Mouse (Mus musculus): ENCODE measurements around the gene Jph3. TPM values are rescaled to one million over a fixed set of nuclear protein-coding genes. Genes with fewer than 3 reads are reported as not detected.

Gene Jph3
- total and polyA plus RNA-seq, 3 experiments, result 0.10 to 0.11 TPM; not detected in 1

- intact Hi-C loops (cut with DNase I), result no loop called here
- no peaks in the 10 kb centered on the region for H3K27me3 ChIP-seq (ENCODE audit: control insufficient read depth, insufficient read depth, low read length)
- H3K4me3 ChIP-seq, result no peak overlapping the region
- H3K4me1 ChIP-seq (ENCODE audit: control insufficient read depth, insufficient read depth, low read length), result no peaks in the 10 kb centered on the region
- 89% methylated on average over 8 of the region's 8 CpGs for WGBS
- TF ChIP-seq POLR2A (IDR thresholded peaks at IDR 0.05; ENCODE audit: insufficient read depth, low read depth, low read length), result no peak
- TF ChIP-seq CTCF (IDR thresholded peaks at IDR 0.05), result no peak
- TF ChIP-seq EP300 (IDR thresholded peaks at IDR 0.05; ENCODE audit: insufficient read depth, low read depth, low read length), result no peak
- no peaks in the 10 kb centered on the region for H3K79me2 ChIP-seq (replicated peaks; ENCODE audit: control insufficient read depth, insufficient read depth, low read length)
- no peak for DNase-seq
- H3K27ac ChIP-seq, result no peak overlapping the region
- no peaks in the 10 kb centered on the region for H3K36me3 ChIP-seq (ENCODE audit: control insufficient read depth, insufficient read depth, low read length)
- no peak overlapping the region for H3K9ac ChIP-seq (ENCODE audit: low read depth, low read length)
These were observed 112.9 kb downstream of the Jph3 start for GRCm38 (mm10) chr8:121842064-121842955.

- Histone ChIP-seq H3K79me2 (replicated peaks; ENCODE audit: control insufficient read depth, insufficient read depth, low read length) (no peaks in the 10 kb centered on the region), H3K27ac (no peak overlapping the region), H3K27me3 (ENCODE audit: control insufficient read depth, insufficient read depth, low read length) (no peaks in the 10 kb centered on the region), H3K4me3 (no peak overlapping the region), H3K36me3 (ENCODE audit: control insufficient read depth, insufficient read depth, low read length) (no peaks in the 10 kb centered on the region), H3K4me1 (ENCODE audit: control insufficient read depth, insufficient read depth, low read length) (no peaks in the 10 kb centered on the region), H3K9ac (ENCODE audit: low read depth, low read length) (no peak overlapping the region)
- DNase-seq, result no peak
- intact Hi-C loops (cut with DNase I), result no loop called here
- 77% methylated on average over 3 of the region's 3 CpGs for WGBS
- no peak for TF ChIP-seq EP300 (IDR thresholded peaks at IDR 0.05; ENCODE audit: insufficient read depth, low read depth, low read length)
- no peak for TF ChIP-seq POLR2A (IDR thresholded peaks at IDR 0.05; ENCODE audit: insufficient read depth, low read depth, low read length)
- TF ChIP-seq CTCF (IDR thresholded peaks at IDR 0.05), result no peak
These were observed 113.8 kb downstream of the Jph3 start for GRCm38 (mm10) chr8:121843184-121843733.

Other genes starting within 250 kb of the Jph3 start
- not detected for gene 1700018B08Rik, start 185.3 kb upstream of the Jph3 start, total RNA-seq (2021)
- 0.41 TPM in 1 of 2 replicates, not detected in the other for gene 1700018B08Rik, start 185.3 kb upstream of the Jph3 start, polyA plus RNA-seq (2012; rRNA removed)
- 100 to 1,000 TPM in 1 of 2 experiments, 10 to 100 TPM in 1; 96.7 to 124 TPM for gene Fbxo31, start 150.8 kb upstream of the Jph3 start, total RNA-seq (2021)
- gene Fbxo31, start 150.8 kb upstream of the Jph3 start, polyA plus RNA-seq (2012; rRNA removed), result 74.4 and 106 TPM in 2 replicates
- gene Map1lc3b, start 139.3 kb upstream of the Jph3 start, total RNA-seq (2021), result 100 to 1,000 TPM; 235 to 277 TPM
- 129 and 131 TPM in 2 replicates for gene Map1lc3b, start 139.3 kb upstream of the Jph3 start, polyA plus RNA-seq (2012; rRNA removed)
- 10 to 100 TPM; 28.5 to 30.0 TPM for gene Zcchc14, start 76.7 kb upstream of the Jph3 start, total RNA-seq (2021)
- gene Zcchc14, start 76.7 kb upstream of the Jph3 start, polyA plus RNA-seq (2012; rRNA removed), result 17.6 and 22.1 TPM in 2 replicates
- gene Klhdc4, start 99.9 kb downstream of the Jph3 start, total RNA-seq (2021), result 10 to 100 TPM; 11.2 to 12.6 TPM
- gene Klhdc4, start 99.9 kb downstream of the Jph3 start, polyA plus RNA-seq (2012; rRNA removed), result 9.6 and 11.0 TPM in 2 replicates
- gene Slc7a5, start 178.1 kb downstream of the Jph3 start, total RNA-seq (2021), result 1 to 10 TPM; 3.1 to 4.6 TPM
- 5.0 and 5.2 TPM in 2 replicates for gene Slc7a5, start 178.1 kb downstream of the Jph3 start, polyA plus RNA-seq (2012; rRNA removed)
- gene Car5a, start 215.3 kb downstream of the Jph3 start, total RNA-seq (2021), result not detected
- gene Car5a, start 215.3 kb downstream of the Jph3 start, polyA plus RNA-seq (2012; rRNA removed), result not detected in 2 replicates
- gene Banp, start 220.1 kb downstream of the Jph3 start, total RNA-seq (2021), result 10 to 100 TPM; 13.1 to 26.9 TPM
- 17.9 and 32.1 TPM in 2 replicates for gene Banp, start 220.1 kb downstream of the Jph3 start, polyA plus RNA-seq (2012; rRNA removed)

Data from heart, adult 2 months (tissue).